Mouse (Mus musculus): ENCODE data around the gene Adcy1. TPM values are rescaled to one million over a fixed set of nuclear protein-coding genes. Genes with fewer than 3 reads are reported as not detected.

Adcy1 gene
- total RNA-seq, 2 experiments from 2014 or later: not detected

GRCm38 (mm10) chr11:7067263-7067662 lies 4.0 kb downstream of the Adcy1 start:
- no peak for ATAC-seq (replicated peaks; ENCODE audit: low FRiP score, poor library complexity, severe bottlenecking)

- no peak for ATAC-seq (replicated peaks; ENCODE audit: low FRiP score, poor library complexity, severe bottlenecking)
These were observed 5.4 kb downstream of the Adcy1 start for GRCm38 (mm10) chr11:7068479-7069235.

GRCm38 (mm10) chr11:7069762-7070161 lies 6.5 kb downstream of the Adcy1 start:
- ATAC-seq (replicated peaks; ENCODE audit: low FRiP score, poor library complexity, severe bottlenecking): no peak

- ATAC-seq (replicated peaks; ENCODE audit: low FRiP score, poor library complexity, severe bottlenecking): no peak
These were observed 8.3 kb downstream of the Adcy1 start for GRCm38 (mm10) chr11:7071617-7072016.

GRCm38 (mm10) chr11:7073556-7073955 lies 10.3 kb downstream of the Adcy1 start:
- ATAC-seq (replicated peaks; ENCODE audit: low FRiP score, poor library complexity, severe bottlenecking): no peak

- ATAC-seq (replicated peaks; ENCODE audit: low FRiP score, poor library complexity, severe bottlenecking): no peak
These were observed 13.2 kb downstream of the Adcy1 start for GRCm38 (mm10) chr11:7076510-7076909.

- ATAC-seq (replicated peaks; ENCODE audit: low FRiP score, poor library complexity, severe bottlenecking): no peak
These were observed 18.6 kb downstream of the Adcy1 start for GRCm38 (mm10) chr11:7081893-7082292.

GRCm38 (mm10) chr11:7083911-7084310 lies 20.6 kb downstream of the Adcy1 start:
- ATAC-seq (replicated peaks; ENCODE audit: low FRiP score, poor library complexity, severe bottlenecking): no peak

GRCm38 (mm10) chr11:7085184-7085583 lies 21.9 kb downstream of the Adcy1 start:
- no peak for ATAC-seq (replicated peaks; ENCODE audit: low FRiP score, poor library complexity, severe bottlenecking)

- ATAC-seq (replicated peaks; ENCODE audit: low FRiP score, poor library complexity, severe bottlenecking): no peak
These were observed 27.8 kb downstream of the Adcy1 start for GRCm38 (mm10) chr11:7091120-7091519.

- no peak for ATAC-seq (replicated peaks; ENCODE audit: low FRiP score, poor library complexity, severe bottlenecking)
These were observed 31.6 kb downstream of the Adcy1 start for GRCm38 (mm10) chr11:7094844-7095243.

GRCm38 (mm10) chr11:7101674-7102073 lies 38.4 kb downstream of the Adcy1 start:
- ATAC-seq (replicated peaks; ENCODE audit: low FRiP score, poor library complexity, severe bottlenecking): no peak

GRCm38 (mm10) chr11:7102256-7103194 lies 39.2 kb downstream of the Adcy1 start:
- no peak for ATAC-seq (replicated peaks; ENCODE audit: low FRiP score, poor library complexity, severe bottlenecking)

GRCm38 (mm10) chr11:7105337-7105736 lies 42.0 kb downstream of the Adcy1 start:
- no peak for ATAC-seq (replicated peaks; ENCODE audit: low FRiP score, poor library complexity, severe bottlenecking)

GRCm38 (mm10) chr11:7109131-7109530 lies 45.8 kb downstream of the Adcy1 start:
- ATAC-seq (replicated peaks; ENCODE audit: low FRiP score, poor library complexity, severe bottlenecking): no peak

GRCm38 (mm10) chr11:7113046-7113445 lies 49.8 kb downstream of the Adcy1 start:
- no peak for ATAC-seq (replicated peaks; ENCODE audit: low FRiP score, poor library complexity, severe bottlenecking)

GRCm38 (mm10) chr11:7113687-7114086 lies 50.4 kb downstream of the Adcy1 start:
- ATAC-seq (replicated peaks; ENCODE audit: low FRiP score, poor library complexity, severe bottlenecking): no peak

GRCm38 (mm10) chr11:7114312-7114711 lies 51.0 kb downstream of the Adcy1 start:
- no peak for ATAC-seq (replicated peaks; ENCODE audit: low FRiP score, poor library complexity, severe bottlenecking)

GRCm38 (mm10) chr11:7116647-7117046 lies 53.4 kb downstream of the Adcy1 start:
- ATAC-seq (replicated peaks; ENCODE audit: low FRiP score, poor library complexity, severe bottlenecking): no peak

GRCm38 (mm10) chr11:7129319-7130051 lies 66.2 kb downstream of the Adcy1 start:
- ATAC-seq (replicated peaks; ENCODE audit: low FRiP score, poor library complexity, severe bottlenecking): no peak
